Mouse (Mus musculus): ENCODE measurements around the gene Tmprss11e.

- TF ChIP-seq CTCF (IDR thresholded peaks at IDR 0.05; ENCODE audit: borderline replicate concordance, insufficient read depth, low read depth, low read length) (no peak), POLR2A (IDR thresholded peaks at IDR 0.05; ENCODE audit: borderline replicate concordance, insufficient read depth, low read length) (no peak)
These were observed 23.5 kb upstream of the Tmprss11e start for GRCm38 (mm10) chr5:86769015-86769658.
